Mouse (Mus musculus) bone marrow, adult 2 months (tissue): ENCODE measurements at regions not wholly inside any gene's neighbourhood (a gene's known extent, or its start where the extent isn't known, plus 50 kb on each side); places are given as distances from the start of the nearest gene placed in this dataset.

Source experiments
- CTCF ChIP-seq: fragments of 200-500 bp; IDR thresholded peaks from 2 replicates; pipeline ENCODE4 v1.5.1; 2011; ENCODE audit warnings: low read length, control low read depth; ENCODE audit not compliant: control insufficient read depth, insufficient read depth
- POLR2A ChIP-seq: fragments of 200-500 bp; IDR thresholded peaks from 2 replicates; pipeline ENCODE4 v1.6.1; 2011; ENCODE audit warnings: low read depth, mild to moderate bottlenecking, control low read depth, low read length, borderline replicate concordance; ENCODE audit not compliant: control insufficient read depth

DNA sequence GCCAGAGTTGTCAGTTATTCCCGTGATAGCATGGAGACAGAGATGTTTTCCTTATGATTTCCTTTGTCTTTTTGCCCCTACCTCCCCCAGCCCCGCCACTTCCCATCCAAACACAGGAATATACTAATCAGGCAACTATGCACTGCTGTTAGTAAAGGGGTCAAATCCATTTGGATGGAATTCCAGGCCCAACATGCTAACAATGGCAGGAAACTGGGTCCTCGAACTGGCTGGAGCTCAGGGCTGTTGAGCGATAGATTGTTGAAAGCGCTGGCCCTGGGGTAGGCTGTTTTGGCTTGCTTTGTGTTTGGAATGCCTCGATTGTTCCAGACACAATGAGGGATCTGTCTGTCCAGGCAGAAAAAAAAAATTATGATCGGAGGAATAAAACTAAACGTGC is 97.9 kb downstream of the Tmem170b start:
- no peak for TF ChIP-seq CTCF
- TF ChIP-seq POLR2A, result no peak
